Mouse (Mus musculus) G1E (cell line): ENCODE results near the gene Lrrn2.

Experiments
- CTCF ChIP-seq: IDR thresholded peaks from 2 replicates; pipeline ENCODE4 v1.5.1; 2012; ENCODE audit warnings: low read depth, low read length, inconsistent platforms, mixed read lengths
- GATA1 ChIP-seq: IDR thresholded peaks from 2 replicates; pipeline ENCODE4 v1.6.1; 2012; ENCODE audit warnings: borderline replicate concordance, low read length, inconsistent platforms, mixed read lengths
- POLR2AphosphoS5 ChIP-seq: IDR thresholded peaks from 2 replicates; pipeline ENCODE4 v1.6.1; 2012; ENCODE audit warnings: low read depth, low read length, inconsistent platforms; ENCODE audit not compliant: insufficient replicate concordance
- TAL1 ChIP-seq: conservative IDR thresholded peaks from 2 replicates; pipeline ENCODE4 v1.6.1; 2012; ENCODE audit warnings: low read depth, low read length, inconsistent platforms, mixed read lengths

- TF ChIP-seq CTCF = no peak
- no peak for TF ChIP-seq TAL1
- TF ChIP-seq GATA1 = no peak
- TF ChIP-seq POLR2AphosphoS5 = no peak
These were observed 1.8 kb downstream of the Lrrn2 start for GRCm38 (mm10) chr1:132881836-132882235.
